Mouse (Mus musculus) lung, postnatal 0 days (tissue): ENCODE results near the gene Lcmt1. TPM values are rescaled to one million over a fixed set of nuclear protein-coding genes. Genes with fewer than 3 reads are reported as not detected.

Experiments
- ATAC-seq: fragments of 200-750 bp; cut with Nextera tagmentation; 2 replicates; pipeline ENCODE4 v1.8.0; 2017; ENCODE audit warnings: moderate library complexity
- DNase-seq: peaks from one replicate; pipeline ENCODE4 v3.0.0-alpha.2; 2016; ENCODE audit warnings: low spot score
- H3K27ac ChIP-seq: fragments of 300-500 bp; sonication (generic); 2 replicates; pipeline ENCODE4 v1.5.1; 2014; ENCODE audit warnings: antibody characterized with exemption, mild to moderate bottlenecking, low read length, mixed read lengths
- H3K27me3 ChIP-seq: fragments of 300-500 bp; sonication (generic); replicated peaks from 2 replicates; pipeline ENCODE4 v1.6.1; 2014; ENCODE audit warnings: low read length, mixed read lengths; ENCODE audit not compliant: insufficient read depth
- H3K36me3 ChIP-seq: fragments of 300-500 bp; sonication (generic); 2 replicates; pipeline ENCODE4 v1.6.1; 2014; ENCODE audit warnings: low read length, mixed read lengths; ENCODE audit not compliant: insufficient read depth
- H3K4me1 ChIP-seq: fragments of 300-500 bp; sonication (generic); 2 replicates; pipeline ENCODE4 v1.6.1; 2014; ENCODE audit warnings: antibody characterized with exemption, low read depth, low read length, mixed read lengths; ENCODE audit not compliant: insufficient read depth
- H3K4me2 ChIP-seq: fragments of 300-500 bp; sonication (generic); replicated peaks from 2 replicates; pipeline ENCODE4 v1.6.1; 2014; ENCODE audit warnings: low read depth, mild to moderate bottlenecking, low read length, moderate library complexity, mixed read lengths
- H3K4me3 ChIP-seq: fragments of 300-500 bp; sonication (generic); 2 replicates; pipeline ENCODE4 v1.5.1; 2014; ENCODE audit warnings: low read depth, low read length
- H3K9ac ChIP-seq: fragments of 300-500 bp; sonication (generic); replicated peaks from 2 replicates; pipeline ENCODE4 v1.6.1; 2014; ENCODE audit warnings: low read depth, mild to moderate bottlenecking
- H3K9me3 ChIP-seq: fragments of 300-500 bp; sonication (generic); 2 replicates; pipeline ENCODE4 v1.6.1; 2016; ENCODE audit warnings: low read length, mixed read lengths
- CTCF ChIP-seq: IDR thresholded peaks from 2 replicates; pipeline ENCODE4 v1.5.1; 2016; ENCODE audit warnings: antibody characterized with exemption, mild to moderate bottlenecking
- EP300 ChIP-seq: IDR thresholded peaks from 2 replicates; pipeline ENCODE4 v1.6.1; 2016; ENCODE audit warnings: antibody characterized with exemption, mild to moderate bottlenecking, control low read depth
- WGBS: fragments of 180-500 bp; shearing (Covaris S2); extraction: QIAGEN DNeasy Blood & Tissue Kit; methylation state at CpG from one replicate; pipeline ENCODE4 v1.1.7; 2014; 5-methylcytosine and 5-hydroxymethylcytosine counted together
- polyA plus RNA-seq: library from polyadenylated mRNA; unstranded; fragments of >200 nt; fragmentation: Nextera tagmentation; extraction: Ambion mirVana; gene quantifications from 2 replicates; pipeline ENCODE4 v1.2.1, GENCODE M21; 2015

Gene Lcmt1
- polyA plus RNA-seq, 1 experiment from 2014 or later = 24.4 TPM

GRCm38 (mm10) chr7:123345041-123345544, 24.5 kb upstream of the Lcmt1 start:
- Histone ChIP-seq H3K36me3 (no peaks in the 10 kb centered on the region), H3K4me1 (peaks cover 21% of the 10 kb centered on the region; the same call in 1 of the 2 replicates), H3K4me2 (no peak overlapping the region), H3K4me3 (no peak overlapping the region), H3K9ac (no peak overlapping the region), H3K27ac (no peak overlapping the region), H3K9me3 (no peaks in the 10 kb centered on the region), H3K27me3 (no peaks in the 10 kb centered on the region)
- TF ChIP-seq EP300 = no peak
- no peak for TF ChIP-seq CTCF
- no peak for DNase-seq
- ATAC-seq = no peak
- WGBS = 72% methylated on average over 3 of the region's 3 CpGs

GRCm38 (mm10) chr7:123346631-123347290, 22.8 kb upstream of the Lcmt1 start:
- WGBS = 47% methylated on average over 7 of the region's 7 CpGs
- H3K9ac ChIP-seq = no peak overlapping the region
- H3K4me3 ChIP-seq = no peak overlapping the region
- no peaks in the 10 kb centered on the region for H3K9me3 ChIP-seq
- no peak overlapping the region for H3K27ac ChIP-seq
- H3K27me3 ChIP-seq = no peaks in the 10 kb centered on the region
- DNase-seq (no peak), ATAC-seq (no peak)
- TF ChIP-seq CTCF (no peak), EP300 (no peak)
- no peaks in the 10 kb centered on the region for H3K36me3 ChIP-seq
- H3K4me2 ChIP-seq = no peak overlapping the region
- peaks cover 21% of the 10 kb centered on the region; the same call in 1 of the 2 replicates for H3K4me1 ChIP-seq

- WGBS = 54% methylated on average over 11 of the region's 11 CpGs
- Histone ChIP-seq H3K4me3 (no peak overlapping the region), H3K9ac (no peak overlapping the region), H3K4me1 (peaks cover 8% of the 10 kb centered on the region; the same call in 1 of the 2 replicates), H3K27me3 (no peaks in the 10 kb centered on the region), H3K4me2 (no peak overlapping the region), H3K36me3 (no peaks in the 10 kb centered on the region), H3K9me3 (no peaks in the 10 kb centered on the region), H3K27ac (no peak overlapping the region)
- DNase-seq (peak; percentile 38), ATAC-seq (peak; percentile 63)
- no peak for TF ChIP-seq EP300
- no peak for TF ChIP-seq CTCF
Observed at GRCm38 (mm10) chr7:123349813-123350212, 19.8 kb upstream of the Lcmt1 start.

GRCm38 (mm10) chr7:123350243-123350642, 19.3 kb upstream of the Lcmt1 start:
- Histone ChIP-seq H3K27ac (no peak overlapping the region), H3K36me3 (no peaks in the 10 kb centered on the region), H3K4me1 (peaks cover 8% of the 10 kb centered on the region; the same call in 1 of the 2 replicates), H3K27me3 (no peaks in the 10 kb centered on the region), H3K4me2 (no peak overlapping the region), H3K9ac (no peak overlapping the region), H3K4me3 (no peak overlapping the region), H3K9me3 (no peaks in the 10 kb centered on the region)
- TF ChIP-seq EP300 (no peak), CTCF (no peak)
- DNase-seq (no peak), ATAC-seq (no peak)
- 59% methylated on average over 2 of the region's 2 CpGs for WGBS

GRCm38 (mm10) chr7:123353081-123353480, 16.5 kb upstream of the Lcmt1 start:
- Histone ChIP-seq H3K9ac (no peak overlapping the region), H3K36me3 (no peaks in the 10 kb centered on the region), H3K9me3 (no peaks in the 10 kb centered on the region), H3K27me3 (no peaks in the 10 kb centered on the region), H3K27ac (no peak overlapping the region), H3K4me1 (no peaks in the 10 kb centered on the region), H3K4me3 (no peak overlapping the region), H3K4me2 (no peak overlapping the region)
- ATAC-seq = no peak
- 93% methylated on average over 4 of the region's 4 CpGs for WGBS
- no peak for DNase-seq
- no peak for TF ChIP-seq CTCF
- no peak for TF ChIP-seq EP300

GRCm38 (mm10) chr7:123353879-123354278, 15.7 kb upstream of the Lcmt1 start:
- no peak overlapping the region for H3K27ac ChIP-seq
- no peak for TF ChIP-seq EP300
- no peaks in the 10 kb centered on the region for H3K9me3 ChIP-seq
- no peaks in the 10 kb centered on the region for H3K36me3 ChIP-seq
- no peaks in the 10 kb centered on the region for H3K27me3 ChIP-seq
- H3K9ac ChIP-seq = no peak overlapping the region
- H3K4me2 ChIP-seq = no peak overlapping the region
- ATAC-seq = no peak
- H3K4me1 ChIP-seq = no peaks in the 10 kb centered on the region
- H3K4me3 ChIP-seq = no peak overlapping the region
- no peak for DNase-seq
- 65% methylated on average over 5 of the region's 5 CpGs for WGBS
